Mouse (Mus musculus) macrophage (primary cell): Measurements from ENCODE around the gene Gldc. TPM values are rescaled to one million over a fixed set of nuclear protein-coding genes. Genes with fewer than 3 reads are reported as not detected.

Experiments
- H3K27ac ChIP-seq: fragments of 350-480 bp; formaldehyde crosslinking; 2 replicates; pipeline ENCODE4 v1.9.0; 2021
- H3K36me3 ChIP-seq: fragments of 350-480 bp; formaldehyde crosslinking; 2 replicates; pipeline ENCODE4 v1.9.0; 2021; ENCODE audit errors: inconsistent target
- H3K4me3 ChIP-seq: fragments of 350-480 bp; formaldehyde crosslinking; 2 replicates; pipeline ENCODE4 v1.9.0; 2021; ENCODE audit errors: inconsistent target
- H3K79me2 ChIP-seq: fragments of 350-480 bp; formaldehyde crosslinking; 2 replicates; pipeline ENCODE4 v1.9.0; 2021; ENCODE audit errors: inconsistent target
- WGBS: methylation state at CpG from one replicate; pipeline ENCODE4 v1.1.7; 2026; ENCODE audit warnings: inconsistent platforms; ENCODE audit not compliant: missing documents; 5-methylcytosine and 5-hydroxymethylcytosine counted together
- polyA plus RNA-seq: library from polyadenylated mRNA; stranded (reverse); fragments of 250-400 nt; gene quantifications from 3 replicates; pipeline ENCODE4 v1.2.4, GENCODE M21; 2018; ENCODE audit warnings: inconsistent platforms

Gldc gene
- polyA plus RNA-seq, 1 experiment from 2014 or later = 0.07 TPM

DNA sequence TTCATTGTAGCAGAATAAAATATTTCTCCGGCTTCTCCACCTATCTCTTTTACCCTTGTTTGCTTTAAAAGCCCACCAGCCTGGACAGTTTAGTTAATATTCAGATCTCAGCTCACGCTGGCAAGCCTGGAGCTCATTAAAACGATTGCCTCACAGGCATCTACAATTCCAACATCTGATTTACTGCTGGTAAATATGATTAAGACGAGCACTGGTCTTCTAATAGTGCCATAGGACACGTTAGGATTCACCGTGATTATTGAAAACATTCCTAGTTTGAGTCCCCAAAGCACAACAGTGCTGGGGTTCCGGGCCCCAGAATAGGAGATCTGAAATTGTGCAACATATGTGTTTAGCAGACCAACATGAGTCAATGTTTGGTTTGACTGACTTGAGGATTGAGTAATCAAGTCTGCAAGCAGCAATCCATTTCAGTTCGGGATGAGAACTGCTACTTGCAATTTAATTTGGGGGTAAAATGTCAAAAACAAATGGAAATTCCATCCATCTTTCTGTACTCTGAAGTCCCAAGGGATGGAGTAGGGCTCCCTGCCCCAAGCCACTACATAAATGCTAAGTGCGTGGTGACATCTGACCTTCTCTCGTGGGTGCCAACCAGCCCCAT is 67.9 kb downstream of the Gldc start:
- H3K4me3 ChIP-seq = no peak overlapping the region
- 58% methylated on average over 10 of the region's 10 CpGs for WGBS
- no peaks in the 10 kb centered on the region for H3K79me2 ChIP-seq
- H3K36me3 ChIP-seq = no peaks in the 10 kb centered on the region
- peak overlapping the region; percentile 40 for H3K27ac ChIP-seq

DNA sequence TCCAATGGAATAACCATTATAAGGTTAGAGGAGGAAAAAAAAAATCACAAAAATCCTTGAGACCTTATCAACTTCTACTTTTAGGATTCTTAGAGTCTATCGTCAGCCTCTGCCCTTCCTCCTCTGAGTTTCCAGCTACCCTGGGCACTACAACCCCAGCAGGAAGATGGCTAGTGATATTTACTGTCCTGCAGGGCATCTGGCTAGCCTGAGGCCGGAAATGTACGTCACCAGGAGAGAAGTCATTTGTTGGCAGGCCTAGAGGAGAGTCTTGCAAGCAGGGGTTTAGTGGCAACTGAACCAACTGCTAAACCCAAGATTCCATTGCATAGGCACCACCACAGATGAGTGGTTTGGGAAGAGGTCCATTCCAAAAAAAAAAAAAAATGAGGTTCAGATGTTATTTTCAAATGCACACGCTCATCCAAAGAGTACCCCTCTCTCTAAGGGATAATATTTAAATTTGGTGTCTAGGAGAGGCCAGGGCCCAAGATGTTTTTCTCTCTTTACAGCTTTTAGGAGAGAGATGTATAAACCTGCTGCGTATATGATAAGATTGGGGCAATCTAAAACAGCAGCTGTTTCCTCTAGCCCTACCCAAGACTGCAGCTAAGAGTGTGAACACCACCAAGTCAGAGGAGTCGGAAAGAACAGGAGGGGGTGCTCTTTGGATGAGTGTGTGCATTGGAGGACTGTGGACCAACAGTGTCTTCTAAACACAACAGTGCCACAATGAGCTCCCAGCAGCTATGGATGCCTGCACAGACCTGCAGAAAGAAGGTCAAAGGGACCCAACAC is 70.0 kb downstream of the Gldc start:
- Histone ChIP-seq H3K79me2 (no peaks in the 10 kb centered on the region), H3K27ac (no peak overlapping the region), H3K36me3 (no peaks in the 10 kb centered on the region), H3K4me3 (no peak overlapping the region)
- WGBS = 89% methylated on average over 6 of the region's 6 CpGs

DNA sequence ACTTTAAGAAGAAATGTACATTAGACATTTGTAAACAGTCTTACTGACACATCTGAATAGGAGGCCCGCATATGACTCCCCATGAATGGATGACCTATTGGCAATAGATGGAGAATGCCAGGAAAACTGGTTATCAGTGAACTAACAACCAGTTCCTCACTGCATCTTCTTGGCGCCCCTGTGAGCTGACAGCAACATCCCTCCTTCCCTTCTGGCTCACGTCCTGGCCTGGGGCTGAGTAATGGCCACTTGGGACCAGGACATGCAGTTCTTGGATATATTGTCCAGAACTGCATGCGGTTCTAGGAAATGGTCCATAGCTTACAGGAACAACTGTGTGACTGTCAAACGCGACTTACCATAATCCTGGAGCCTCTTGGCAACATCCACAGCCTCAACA is 72.6 kb downstream of the Gldc start:
- whole genome bisulfite sequencing = 92% methylated on average over 6 of the region's 6 CpGs
- no peak overlapping the region for H3K27ac ChIP-seq
- H3K36me3 ChIP-seq = no peaks in the 10 kb centered on the region
- H3K4me3 ChIP-seq = no peak overlapping the region
- no peaks in the 10 kb centered on the region for H3K79me2 ChIP-seq

DNA sequence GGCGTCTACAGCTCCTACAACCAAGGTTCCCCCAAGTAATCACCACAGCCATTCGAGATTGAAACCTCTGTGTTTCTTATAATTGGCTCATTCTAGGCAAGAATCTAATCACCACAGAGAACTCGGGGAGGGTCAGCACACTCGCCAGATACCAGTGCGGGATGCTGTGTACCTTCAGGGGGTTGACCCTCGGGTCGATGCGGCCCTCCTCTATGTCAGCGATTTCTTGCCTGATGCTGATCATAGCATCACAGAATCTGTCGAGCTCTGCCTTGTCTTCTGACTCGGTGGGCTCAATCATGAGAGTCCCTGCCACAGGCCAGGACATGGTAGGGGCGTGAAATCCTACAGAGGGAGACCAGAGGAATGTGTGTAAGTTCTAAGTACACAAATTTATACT is 74.7 kb downstream of the Gldc start:
- 96% methylated on average over 12 of the region's 12 CpGs for whole genome bisulfite sequencing
- H3K36me3 ChIP-seq = no peaks in the 10 kb centered on the region

DNA sequence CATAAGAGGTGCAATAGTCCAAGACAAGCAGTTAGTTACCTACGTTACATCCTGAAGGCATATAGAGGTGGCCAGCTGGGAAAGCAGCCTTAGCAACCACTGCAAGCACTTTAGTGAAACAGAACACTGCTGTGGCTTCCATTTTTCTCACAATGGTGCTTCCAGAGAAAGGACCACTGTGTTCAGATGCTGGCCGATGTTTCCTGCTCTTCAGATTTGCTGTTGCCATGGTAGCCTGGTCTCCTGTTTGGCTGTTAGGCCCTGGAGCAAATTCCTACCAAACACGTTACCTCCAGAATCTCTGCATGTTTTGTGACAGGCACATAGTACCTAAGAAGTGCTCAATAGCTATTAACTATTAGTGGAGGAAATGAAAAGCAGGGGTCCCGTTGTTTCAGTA is 78.2 kb downstream of the Gldc start:
- 95% methylated on average over 4 of the region's 4 CpGs for WGBS
- no peak overlapping the region for H3K4me3 ChIP-seq
- no peaks in the 10 kb centered on the region for H3K79me2 ChIP-seq
- H3K36me3 ChIP-seq = peaks cover 24% of the 10 kb centered on the region
- peak overlapping the region; percentile 88 for H3K27ac ChIP-seq

More for the DNA sequence above, 74.7 kb downstream of the Gldc start:
- Histone ChIP-seq H3K27ac (no peak overlapping the region), H3K4me3 (no peak overlapping the region), H3K79me2 (no peaks in the 10 kb centered on the region)

DNA sequence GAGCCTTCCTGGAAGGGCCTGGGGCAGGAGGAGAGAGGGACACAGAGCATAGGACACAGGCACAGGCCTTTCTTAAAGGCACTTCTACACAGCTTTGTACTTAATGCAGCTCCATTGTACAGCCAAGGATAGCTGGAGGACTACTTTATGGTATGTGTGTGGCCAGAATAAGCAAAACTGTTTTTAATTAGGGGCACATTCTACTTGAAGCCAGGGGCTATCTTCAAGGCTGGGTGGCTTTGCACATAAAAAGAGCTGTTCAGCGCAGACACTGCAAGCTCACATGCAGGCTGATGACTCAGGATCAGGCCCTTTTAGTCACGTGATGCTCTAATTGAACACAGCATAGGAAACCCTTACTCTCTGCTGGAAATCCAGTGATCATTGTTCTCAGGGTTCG is 79.0 kb downstream of the Gldc start:
- Histone ChIP-seq H3K27ac (peak overlapping the region; percentile 88), H3K4me3 (no peak overlapping the region), H3K36me3 (peaks cover 32% of the 10 kb centered on the region), H3K79me2 (no peaks in the 10 kb centered on the region)
- WGBS = 70% methylated on average over 3 of the region's 3 CpGs

DNA sequence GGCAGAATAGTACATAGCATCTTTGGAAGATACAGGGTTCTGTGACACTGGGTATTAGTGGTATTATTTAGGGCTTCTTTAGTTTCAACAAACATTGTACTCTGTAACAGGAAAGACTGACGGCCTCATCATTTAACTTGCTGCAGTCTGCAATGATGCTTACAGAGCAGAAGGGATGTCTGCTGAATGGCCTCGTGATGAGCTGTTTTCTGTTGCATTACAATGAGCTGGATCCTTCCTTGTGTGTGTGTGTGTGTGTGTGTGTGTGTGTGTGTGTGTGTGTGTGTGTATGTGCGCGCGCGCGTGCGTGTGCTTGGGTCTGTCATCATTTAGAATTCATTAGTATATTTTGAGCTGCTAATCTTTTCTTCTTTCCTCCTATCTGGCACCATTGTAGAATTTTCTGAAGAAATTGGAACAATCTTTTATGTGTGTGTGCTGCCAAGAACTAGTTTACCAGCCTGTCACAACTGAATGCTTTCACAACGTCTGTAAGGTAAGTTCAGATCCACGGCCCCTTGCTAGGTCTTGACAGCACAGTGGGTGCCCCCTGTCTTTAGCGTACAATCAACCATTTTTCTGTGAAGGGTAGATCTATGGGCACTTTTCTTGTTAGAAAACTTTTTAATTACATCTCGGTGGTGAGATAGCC is 83.5 kb downstream of the Gldc start:
- WGBS = 93% methylated on average over 11 of the region's 12 CpGs
- peaks cover 71% of the 10 kb centered on the region for H3K36me3 ChIP-seq

DNA sequence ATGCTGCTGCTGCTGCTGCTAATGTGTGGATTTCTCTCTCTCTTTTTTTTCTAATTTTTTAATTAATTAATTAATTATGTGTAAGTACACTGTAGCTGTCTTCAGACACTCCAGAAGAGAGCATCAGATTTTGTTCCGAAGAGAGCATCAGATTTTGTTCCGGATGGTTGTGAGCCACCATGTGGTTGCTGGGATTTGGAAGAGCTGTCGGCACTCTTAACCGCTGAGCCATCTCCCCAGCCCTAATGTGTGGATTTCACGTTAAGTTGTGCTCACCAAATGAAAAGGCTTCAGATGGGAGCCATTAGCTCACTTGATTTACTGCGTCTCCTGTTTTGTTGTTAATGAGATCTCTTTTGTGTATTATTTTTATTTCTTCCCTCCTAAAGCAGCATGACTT is 85.1 kb downstream of the Gldc start:
- Histone ChIP-seq H3K4me3 (no peak overlapping the region), H3K79me2 (no peaks in the 10 kb centered on the region), H3K27ac (no peak overlapping the region), H3K36me3 (peaks cover 86% of the 10 kb centered on the region)
- 97% methylated on average over 6 of the region's 6 CpGs for WGBS

More for the DNA sequence above, 83.5 kb downstream of the Gldc start:
- Histone ChIP-seq H3K27ac (no peak overlapping the region), H3K4me3 (no peak overlapping the region), H3K79me2 (no peaks in the 10 kb centered on the region)

DNA sequence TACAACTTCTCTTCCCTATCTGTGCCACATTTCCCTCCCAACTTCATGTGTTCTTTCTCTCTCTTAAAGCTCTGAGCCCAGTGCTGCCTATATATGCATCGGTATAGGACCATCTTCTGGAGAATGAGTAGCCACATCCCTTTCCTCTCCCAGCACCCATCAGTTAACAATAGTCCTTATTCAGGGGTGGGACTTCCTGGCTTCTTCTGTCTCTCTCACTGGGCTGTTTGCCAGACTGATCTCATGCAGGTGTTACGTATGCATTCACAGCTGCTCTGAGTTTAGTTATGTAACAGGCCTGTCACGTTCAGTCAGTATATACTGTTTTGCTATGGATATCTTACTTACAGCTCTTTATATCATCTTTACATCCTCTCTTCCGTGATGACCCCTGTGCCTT is 109.4 kb downstream of the Gldc start:
- H3K36me3 ChIP-seq = peaks cover 1% of the 10 kb centered on the region; the same call in 1 of the 2 replicates
- WGBS = 71% methylated on average over 4 of the region's 4 CpGs

DNA sequence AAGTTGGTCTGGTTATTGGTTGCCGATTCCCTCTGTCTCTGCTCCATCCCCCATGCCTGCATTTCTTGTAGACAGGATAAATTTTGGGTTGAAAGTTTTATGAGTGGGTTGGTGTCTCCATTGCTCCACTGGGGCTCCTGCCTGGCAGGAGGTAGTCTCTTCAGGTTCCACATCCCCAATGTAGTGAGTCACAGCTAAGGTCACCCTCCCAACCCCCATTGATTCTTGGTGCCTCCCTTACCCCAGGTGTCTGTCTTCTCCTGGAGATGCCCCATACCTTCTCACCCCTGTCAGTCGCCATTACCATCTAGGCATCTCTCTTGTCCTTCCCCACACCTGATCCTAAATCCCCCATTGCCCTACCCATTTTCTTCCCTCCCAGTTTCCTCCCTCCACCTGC is 121.0 kb downstream of the Gldc start:
- Histone ChIP-seq H3K27ac (no peak overlapping the region), H3K4me3 (no peak overlapping the region), H3K36me3 (0 out of 2 replicates have a peak, but pooled peaks cover 6% of the 10 kb centered on the region), H3K79me2 (peaks cover 100% of the 10 kb centered on the region)
- WGBS = 100% methylated on average over 2 of the region's 2 CpGs

More for the DNA sequence above, 109.4 kb downstream of the Gldc start:
- H3K79me2 ChIP-seq = peaks cover 100% of the 10 kb centered on the region
- H3K4me3 ChIP-seq = no peak overlapping the region
- no peak overlapping the region for H3K27ac ChIP-seq

DNA sequence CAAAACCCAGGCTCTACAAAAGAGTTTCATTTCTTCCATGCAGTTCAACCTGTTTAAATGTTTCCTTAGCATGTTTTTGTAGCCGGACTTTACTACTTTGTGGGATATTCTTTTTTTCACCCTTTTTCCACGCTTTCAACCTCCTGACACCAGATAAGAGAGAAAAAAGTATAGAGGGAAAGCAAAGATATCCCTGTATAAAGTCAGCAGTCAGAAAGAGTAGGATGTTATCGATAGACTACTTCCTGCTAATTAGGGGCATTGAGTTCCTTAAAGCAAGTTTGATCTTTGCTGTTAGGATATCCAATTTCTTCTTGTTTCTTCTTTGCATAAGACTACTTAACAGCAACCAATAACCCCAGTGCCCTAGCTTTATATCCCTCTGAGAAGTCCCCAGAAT is 123.8 kb downstream of the Gldc start:
- Histone ChIP-seq H3K79me2 (peaks cover 100% of the 10 kb centered on the region), H3K36me3 (peaks cover 16% of the 10 kb centered on the region; the same call in 1 of the 2 replicates), H3K4me3 (no peak overlapping the region), H3K27ac (no peak overlapping the region)
- WGBS = 84% methylated on average over 3 of the region's 3 CpGs

DNA sequence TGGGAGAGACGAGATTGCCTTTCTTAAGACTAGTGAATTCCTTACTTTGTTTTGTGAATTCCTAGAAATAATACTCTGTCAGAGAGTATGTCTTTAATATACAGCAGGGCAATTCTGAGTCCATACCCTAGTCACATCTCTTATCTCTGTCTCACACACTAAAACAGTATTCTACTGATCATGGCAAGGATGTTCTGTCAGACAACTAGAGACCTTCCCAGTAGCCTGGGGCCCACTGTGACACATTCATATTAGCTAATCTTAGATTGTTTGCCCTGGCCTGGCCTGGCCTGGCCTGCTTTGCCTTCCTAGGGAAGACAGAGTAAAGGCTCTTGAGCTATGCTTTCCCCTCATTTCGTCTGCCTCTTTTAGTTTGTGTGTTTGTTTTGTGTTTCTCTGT is 124.6 kb downstream of the Gldc start:
- H3K27ac ChIP-seq = no peak overlapping the region
- H3K4me3 ChIP-seq = no peak overlapping the region
- WGBS = 97% methylated on average over 2 of the region's 2 CpGs
- peaks cover 20% of the 10 kb centered on the region; the same call in 1 of the 2 replicates for H3K36me3 ChIP-seq
- H3K79me2 ChIP-seq = peaks cover 100% of the 10 kb centered on the region
